Mouse (Mus musculus) urinary bladder, postnatal 4 days (tissue): ENCODE measurements around the gene Ccr1.
"Not testable (repeated sequence)": the region's sequence is repeated elsewhere in the genome, so short reads cannot be mapped to it uniquely, and the experiment has no call there.

Experiments
- DNase-seq, 2 experiments: peaks; one replicate each; pipeline ENCODE4 v3.0.0; 2021 to 2022; ENCODE audit warnings: low spot score in 2 of 2

The Ccr1 gene

GRCm38 (mm10) chr9:123968290-123968912 is at the start of gene Ccr1:
TSS of gene Ccr1 (minus strand) at chr9:123968692.
- no peak for DNase-seq

DNA sequence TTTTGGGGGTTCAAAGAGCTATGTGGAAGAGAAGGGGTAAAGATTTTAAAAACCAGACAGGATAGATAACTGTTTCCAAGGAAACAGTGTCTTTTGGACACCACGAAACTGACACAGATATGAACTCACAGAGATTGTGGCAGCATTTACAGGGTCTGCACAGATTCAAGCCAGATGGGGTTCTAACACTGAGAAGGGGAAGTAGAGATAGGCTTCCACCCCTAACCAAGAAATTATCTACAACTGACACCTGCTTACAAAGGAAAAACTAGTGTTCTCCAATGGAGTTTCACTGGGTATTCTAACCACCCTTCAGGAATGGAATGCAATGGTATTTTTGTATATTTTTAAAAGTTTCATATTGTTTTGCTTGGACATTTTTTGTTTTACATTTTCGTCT is 47.6 kb upstream of the Ccr1 start:
- no peak for DNase-seq

DNA sequence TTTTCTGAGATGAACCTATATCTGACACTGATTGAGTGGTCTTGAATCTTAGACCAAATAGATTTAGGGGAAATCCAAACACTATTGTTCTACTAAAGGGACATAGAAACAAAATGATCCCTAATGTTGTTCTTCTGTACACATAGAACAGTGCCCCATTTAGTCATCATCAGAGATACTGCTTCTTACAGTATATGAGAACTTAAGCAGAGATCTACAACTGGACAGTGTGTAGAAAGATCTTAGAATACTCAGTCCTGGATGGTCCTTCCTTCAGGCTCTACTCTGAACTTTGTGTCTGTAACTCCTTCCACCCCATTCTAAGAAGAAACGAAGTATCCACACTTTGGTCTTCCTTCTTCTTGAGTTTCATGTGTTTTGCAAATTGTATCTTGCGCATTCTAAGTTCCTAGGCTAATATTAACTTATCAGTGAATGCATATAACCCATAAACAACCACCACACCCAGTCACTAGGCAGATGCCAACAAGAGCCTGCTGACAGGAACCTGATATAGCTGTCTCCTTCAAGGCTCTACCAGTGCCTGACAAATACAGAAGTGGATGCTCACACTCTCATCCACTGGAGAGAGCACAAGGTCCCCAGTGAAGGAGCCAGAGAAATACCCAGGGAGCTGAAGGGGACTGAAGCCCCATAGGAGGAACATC is 46.6 kb upstream of the Ccr1 start:
- no peak for DNase-seq

DNA sequence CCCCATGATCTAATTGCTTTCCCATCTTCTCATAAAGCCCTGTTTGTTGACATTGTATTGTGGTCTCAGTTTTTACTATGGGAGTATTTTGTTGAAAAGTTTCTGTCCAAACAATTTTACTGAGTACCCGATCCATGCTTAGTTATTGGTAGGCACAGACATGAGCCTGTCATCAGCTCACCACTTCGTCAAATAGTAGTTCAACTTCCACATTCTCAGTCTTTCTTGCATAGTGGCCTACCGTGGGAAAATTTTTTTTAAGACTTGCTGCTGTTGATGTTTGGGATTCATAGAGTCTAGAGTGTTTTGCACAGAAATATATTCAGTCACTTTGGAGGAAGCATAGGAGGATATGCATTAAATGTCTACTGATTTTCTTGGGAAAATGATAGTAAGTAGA is 44.8 kb upstream of the Ccr1 start:
- no peak for DNase-seq

- DNase-seq: no peak
Measured at GRCm38 (mm10) chr9:124012691-124013090, 44.2 kb upstream of the Ccr1 start.

DNA sequence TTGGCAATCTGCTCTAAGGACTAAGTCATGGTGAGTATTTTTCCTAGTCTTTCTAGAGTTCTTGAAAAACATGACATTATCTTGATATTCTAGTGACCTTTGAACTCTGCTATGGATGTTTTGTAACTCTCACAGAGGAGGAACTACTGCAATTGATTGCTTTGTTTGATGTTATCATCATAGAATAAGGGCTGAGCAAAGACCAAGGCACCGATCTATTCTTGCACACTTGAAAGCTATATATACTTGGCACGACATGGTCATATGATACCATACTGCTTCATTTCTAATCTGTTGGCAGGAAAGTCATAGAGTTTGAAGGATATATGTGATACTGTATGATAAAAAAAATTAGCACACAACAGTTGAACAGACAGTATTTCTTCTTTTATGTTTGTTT is 31.3 kb upstream of the Ccr1 start:
- no peak for DNase-seq

DNA sequence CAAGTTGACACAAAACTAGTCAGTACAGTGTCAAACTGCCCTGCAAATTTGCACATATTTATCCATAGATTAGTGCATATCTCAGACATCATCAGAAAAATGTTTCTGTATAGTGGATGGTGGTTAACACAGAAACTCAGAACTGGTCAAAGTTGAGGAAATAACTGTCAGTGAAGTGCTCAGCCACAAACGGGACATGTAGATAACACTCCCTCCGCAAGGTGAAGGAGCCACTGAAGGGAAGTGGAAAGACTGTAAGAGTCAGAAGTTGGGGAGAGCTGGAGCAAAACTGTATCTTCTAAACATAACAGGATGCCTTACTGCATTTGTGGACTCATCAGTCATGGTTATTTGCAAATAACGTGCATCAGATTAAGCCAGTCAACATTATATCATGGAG is 29.2 kb upstream of the Ccr1 start:
- DNase-seq: no peak

GRCm38 (mm10) chr9:123991312-123991906 is 22.9 kb upstream of the Ccr1 start:
- no peak for DNase-seq

DNA sequence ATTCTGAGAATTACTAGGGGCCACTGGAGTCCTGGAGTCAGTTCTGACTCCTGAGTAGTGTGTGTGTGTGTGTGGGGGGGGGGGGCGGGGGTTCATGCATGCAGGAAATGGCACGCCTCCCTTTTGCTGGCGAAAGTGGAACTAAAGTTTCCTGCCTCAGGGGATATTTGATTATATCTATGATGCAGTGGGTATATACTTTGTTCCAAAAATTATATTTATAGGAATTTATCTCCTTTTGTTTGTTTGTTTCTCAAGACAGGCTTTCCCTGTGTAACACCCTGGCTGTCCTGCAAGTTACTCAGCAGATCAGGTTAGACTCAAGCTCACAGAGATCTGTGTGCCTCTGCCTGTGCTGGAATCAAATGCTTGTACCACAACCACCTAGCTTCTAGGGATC is 21.2 kb upstream of the Ccr1 start:
- DNase-seq: no peak

DNA sequence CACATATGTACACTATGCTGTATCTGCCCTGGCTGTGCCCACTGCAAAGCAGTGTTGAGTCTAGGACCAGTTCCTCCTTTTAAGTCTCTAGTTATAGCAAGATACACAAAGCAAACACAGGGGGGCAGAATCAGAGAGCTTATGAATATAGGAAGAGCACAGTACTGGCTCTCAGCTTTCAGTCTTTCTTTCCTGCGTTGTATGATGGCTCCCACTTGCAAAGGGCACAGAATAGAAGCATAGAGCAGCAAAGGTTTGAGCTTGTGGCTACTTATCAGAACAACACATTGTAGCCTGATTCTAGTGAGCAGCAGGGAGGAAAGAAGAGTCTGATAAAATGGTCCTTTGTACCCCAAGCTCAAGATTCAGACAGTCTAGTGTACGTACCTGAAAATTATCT is 17.7 kb upstream of the Ccr1 start:
- DNase-seq: no peak

GRCm38 (mm10) chr9:123984943-123985342 is 16.5 kb upstream of the Ccr1 start:
- no peak for DNase-seq

GRCm38 (mm10) chr9:123982720-123983119 is 14.2 kb upstream of the Ccr1 start:
- no peak for DNase-seq

DNA sequence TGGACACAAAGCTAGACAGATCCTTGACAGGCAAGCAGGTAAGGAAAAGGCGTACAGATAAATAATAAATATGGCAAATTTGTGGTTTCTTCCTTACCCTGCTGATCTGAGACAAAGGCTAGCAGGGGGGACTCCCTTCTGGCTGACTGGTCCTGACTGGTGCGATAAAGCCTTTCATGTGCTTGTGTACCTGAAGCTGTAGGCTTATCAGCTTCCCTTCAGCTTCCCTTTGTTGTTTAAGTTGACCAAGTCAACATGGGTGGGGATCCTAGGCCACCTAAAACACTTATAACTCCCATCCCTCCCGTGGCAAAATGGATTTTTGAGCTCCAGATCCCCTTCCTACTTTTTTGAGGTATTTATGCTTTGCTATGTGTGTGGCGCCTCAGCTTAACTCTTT is 13.4 kb upstream of the Ccr1 start:
- DNase-seq: no peak

DNA sequence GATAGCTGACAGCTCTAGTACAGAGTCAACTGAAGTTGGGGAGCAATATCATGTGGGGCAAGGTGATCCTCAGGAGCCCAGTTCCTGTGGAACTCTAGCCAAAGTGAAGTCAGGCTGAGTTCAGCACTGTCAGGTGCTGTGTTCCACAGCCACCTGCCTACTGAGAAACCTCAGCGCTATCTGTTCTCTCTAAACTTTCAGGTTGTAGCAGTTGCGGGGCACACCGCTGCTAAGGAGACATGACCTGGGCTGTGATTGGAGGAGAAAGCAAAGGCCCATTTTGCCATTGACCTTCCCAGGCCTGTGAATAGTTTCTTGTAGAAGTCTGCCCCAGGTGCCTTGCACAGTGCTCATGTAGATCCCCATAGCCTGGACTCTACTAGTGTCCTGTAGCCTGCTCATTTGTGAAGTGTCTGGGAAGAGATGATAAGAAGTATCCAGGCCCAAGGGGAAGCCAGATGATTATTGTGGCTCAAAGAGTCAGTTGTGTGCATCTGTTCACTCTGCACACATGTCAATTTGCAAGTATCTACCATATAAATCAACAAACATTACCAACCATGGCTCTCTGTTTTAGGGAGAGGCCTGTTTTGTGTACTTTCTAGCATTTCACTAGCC is 12.5 kb upstream of the Ccr1 start:
- not testable (repeated sequence) for DNase-seq

GRCm38 (mm10) chr9:123978308-123978707 is 9.8 kb upstream of the Ccr1 start, which contains the start of gene Ccr1l1:
TSS of gene Ccr1l1 (minus strand) at chr9:123978408.
- DNase-seq: no peak

DNA sequence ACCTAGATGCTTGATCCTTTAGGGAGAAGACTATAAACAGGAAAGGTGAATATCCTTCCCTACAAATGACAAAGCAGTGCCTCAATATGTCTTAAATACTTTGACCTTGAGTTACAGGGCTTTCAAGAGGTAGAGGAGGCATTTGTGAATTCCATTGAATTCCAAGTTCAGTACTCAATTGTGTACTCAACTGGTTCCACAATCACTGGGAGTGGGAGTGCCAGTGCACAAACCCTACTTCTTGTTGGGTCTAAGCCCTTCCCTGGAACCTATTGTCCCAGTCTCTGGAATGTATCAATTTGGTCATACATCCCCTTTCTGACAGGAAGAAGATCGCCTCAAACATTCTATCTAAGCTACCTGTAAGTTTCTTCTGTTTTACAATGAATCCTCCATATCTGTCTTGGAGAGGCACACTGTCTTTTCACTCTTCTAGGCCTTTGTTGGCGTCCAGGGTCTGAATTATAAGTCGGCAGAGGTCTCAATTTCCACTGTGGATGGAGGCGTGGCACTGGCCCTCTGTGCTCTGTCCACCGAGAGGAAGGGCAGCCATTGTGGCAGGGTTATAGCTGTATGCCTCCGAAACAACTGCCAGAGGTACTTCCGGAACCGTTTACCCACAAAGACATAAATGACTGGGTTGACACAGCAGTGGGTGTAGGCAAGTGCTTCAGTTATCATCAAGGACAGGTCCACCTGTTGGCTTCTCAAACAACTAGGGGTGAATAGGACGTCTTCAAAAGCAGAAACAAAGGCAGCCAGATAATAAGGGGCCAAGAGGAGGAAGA is 8.6 kb upstream of the Ccr1 start:
- no peak for DNase-seq

DNA sequence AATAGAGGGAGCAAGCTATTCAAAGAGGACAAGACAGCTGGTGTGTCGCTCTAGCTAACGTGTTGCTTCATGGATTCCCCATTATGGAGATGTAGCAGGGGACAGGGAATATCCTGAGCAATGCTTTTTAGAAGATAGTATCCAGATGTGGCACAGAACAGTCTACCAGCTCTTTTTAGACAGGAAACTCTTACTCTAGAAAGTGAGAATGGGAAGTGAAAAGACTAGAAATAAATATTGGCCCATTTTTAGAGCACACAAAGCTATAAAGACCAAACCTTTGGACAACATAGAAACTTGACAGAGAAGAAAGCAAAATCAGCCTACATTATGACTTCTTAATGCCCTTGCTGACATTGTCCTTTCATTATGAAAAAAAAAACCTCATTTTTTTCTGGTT is 7.1 kb upstream of the Ccr1 start:
- no peak for DNase-seq

- not testable (repeated sequence) for DNase-seq
Measured at GRCm38 (mm10) chr9:123966858-123967495, 1.5 kb downstream of the Ccr1 start.

DNA sequence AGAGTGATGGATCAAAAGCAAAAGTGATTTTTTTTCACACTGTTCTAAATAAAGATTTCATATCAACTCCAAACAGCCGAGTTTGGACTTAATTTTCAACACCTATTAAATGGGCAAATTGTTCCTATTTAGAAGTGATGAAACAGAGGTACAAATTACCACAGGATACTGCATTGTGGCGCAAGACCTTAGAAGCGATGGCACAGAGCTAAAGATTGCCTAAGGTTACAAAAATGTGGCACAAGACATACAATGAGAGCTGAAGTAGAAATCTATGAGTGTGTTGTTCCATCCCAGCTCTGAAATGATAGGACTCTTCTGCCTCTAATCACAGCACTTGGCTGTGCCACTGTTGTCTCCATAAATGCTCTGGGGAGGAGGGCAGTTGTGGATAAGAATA is 3.7 kb downstream of the Ccr1 start:
- no peak for DNase-seq

- no peak for DNase-seq
Measured at GRCm38 (mm10) chr9:123960161-123960560, 8.3 kb downstream of the Ccr1 start.

DNA sequence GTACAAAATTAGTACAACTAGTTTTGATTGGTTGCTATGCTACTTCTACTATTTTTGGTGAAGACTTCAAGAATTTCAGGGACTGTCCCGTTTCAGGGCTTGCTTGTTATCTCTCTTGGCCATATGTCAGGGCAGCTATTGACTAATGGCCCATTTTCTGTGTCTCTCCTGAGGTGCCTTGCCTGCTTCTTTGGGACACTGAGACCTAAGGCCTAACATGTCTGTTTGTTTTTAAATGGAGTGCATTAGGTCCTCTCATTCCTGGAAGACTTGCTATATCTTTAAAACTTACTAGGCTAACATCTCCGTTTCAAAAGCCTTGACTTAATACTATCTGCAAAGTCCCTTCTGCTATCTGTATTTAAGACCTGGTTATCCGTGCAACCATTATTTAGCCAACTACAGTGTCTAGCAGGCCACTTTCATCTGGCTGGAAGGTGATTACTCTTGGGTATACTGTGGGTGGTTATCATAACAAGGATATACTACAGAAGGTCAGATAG is 10.5 kb downstream of the Ccr1 start:
- no peak for DNase-seq
